Mouse (Mus musculus): ENCODE results near the gene Tenm2. TPM values are rescaled to one million over a fixed set of nuclear protein-coding genes. Genes with fewer than 3 reads are reported as not detected.

The Tenm2 gene
- polyA plus RNA-seq, 1 experiment from 2014 or later, result 8.1 TPM

GRCm38 (mm10) chr11:37177426-37177825 lies 58.3 kb downstream of the Tenm2 start:
- Histone ChIP-seq H3K4me3 (no peak overlapping the region), H3K36me3 (no peaks in the 10 kb centered on the region), H3K27me3 (ENCODE audit: insufficient read depth, poor library complexity, severe bottlenecking) (no peaks in the 10 kb centered on the region), H3K27ac (no peak overlapping the region), H3K4me1 (replicated peaks) (peaks cover 7% of the 10 kb centered on the region; the same call in 1 of the 2 replicates), H3K9me3 (no peaks in the 10 kb centered on the region)
- no peak for DNase-seq (ENCODE audit: low spot score)
- WGBS, result 95% methylated on average over 6 of the region's 6 CpGs

DNA sequence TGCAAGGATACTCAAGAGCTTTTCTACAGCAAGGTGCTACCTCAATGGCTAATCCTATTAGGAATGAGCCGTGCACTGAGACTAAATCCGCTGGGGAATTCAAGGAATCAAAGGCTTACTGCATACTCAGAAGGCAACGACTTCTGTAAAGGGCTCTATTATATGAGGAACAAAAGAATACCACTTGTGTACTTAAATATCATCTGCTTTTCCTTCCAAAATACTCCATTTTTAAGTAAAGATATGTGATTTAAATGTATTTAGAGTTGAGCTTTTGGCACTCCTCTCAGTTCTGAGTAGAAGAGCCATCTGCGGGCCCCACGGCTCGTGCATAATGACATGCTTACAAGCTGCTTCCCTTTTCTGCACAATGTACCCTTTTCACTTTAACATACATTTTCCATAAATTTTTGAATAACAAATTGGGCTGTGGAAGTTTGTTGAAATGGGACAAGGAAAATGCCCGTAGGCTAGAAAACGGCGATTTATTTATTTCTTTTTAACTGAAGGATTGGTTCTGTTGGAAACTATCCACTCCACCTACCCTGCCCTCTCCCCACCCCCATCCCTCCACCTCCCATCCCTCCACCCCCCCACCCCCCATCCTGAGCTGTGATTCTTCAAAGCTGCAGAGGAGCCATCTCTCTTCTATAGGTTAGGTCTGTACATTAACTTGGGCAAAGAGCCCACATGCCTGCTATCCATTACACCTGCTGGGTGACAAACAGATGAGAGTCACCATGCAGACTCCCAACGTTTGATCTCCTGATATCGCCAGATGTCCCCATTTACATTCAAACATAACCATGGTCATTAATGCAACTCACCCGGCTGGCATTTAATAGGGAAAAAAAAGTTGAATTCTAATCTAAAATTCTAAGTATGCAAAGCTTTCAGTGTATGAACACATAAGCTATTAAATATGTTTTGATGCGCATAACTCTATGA lies 81.6 kb downstream of the Tenm2 start:
- Histone ChIP-seq H3K9me3 (no peaks in the 10 kb centered on the region), H3K36me3 (no peaks in the 10 kb centered on the region), H3K27ac (no peak overlapping the region), H3K4me1 (replicated peaks) (no peaks in the 10 kb centered on the region), H3K27me3 (ENCODE audit: insufficient read depth, poor library complexity, severe bottlenecking) (no peaks in the 10 kb centered on the region), H3K4me3 (no peak overlapping the region)
- no peak for DNase-seq (ENCODE audit: low spot score)
- 49% methylated on average over 13 of the region's 13 CpGs for WGBS

DNA sequence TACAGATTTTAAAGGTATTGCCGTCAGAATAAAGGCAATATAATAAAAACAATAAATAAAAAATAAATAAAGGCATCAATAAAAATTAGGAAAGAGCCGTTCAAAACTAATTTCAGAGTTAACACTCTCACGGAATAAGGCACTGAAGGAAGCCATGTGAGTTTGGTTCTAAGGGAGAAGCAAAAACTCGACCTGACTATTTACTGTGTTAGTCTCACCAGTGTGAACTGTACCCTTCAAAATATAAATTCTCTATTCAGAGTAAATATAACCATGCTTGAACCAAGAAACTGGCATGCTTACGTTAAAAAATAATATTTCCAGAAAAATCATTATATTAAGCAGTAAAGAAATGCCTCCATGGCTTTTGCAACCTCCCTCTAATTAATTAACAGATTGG lies 82.4 kb downstream of the Tenm2 start:
- no peaks in the 10 kb centered on the region for H3K9me3 ChIP-seq
- H3K4me3 ChIP-seq, result no peak overlapping the region
- no peak for DNase-seq (ENCODE audit: low spot score)
- no peaks in the 10 kb centered on the region for H3K4me1 ChIP-seq (replicated peaks)
- no peaks in the 10 kb centered on the region for H3K36me3 ChIP-seq
- no peaks in the 10 kb centered on the region for H3K27me3 ChIP-seq (ENCODE audit: insufficient read depth, poor library complexity, severe bottlenecking)
- WGBS, result 71% methylated on average over 5 of the region's 5 CpGs
- no peak overlapping the region for H3K27ac ChIP-seq

- no peaks in the 10 kb centered on the region for H3K9me3 ChIP-seq
- no peak overlapping the region for H3K4me3 ChIP-seq
- WGBS, result 90% methylated on average over 1 of the region's 1 CpGs
- no peaks in the 10 kb centered on the region for H3K4me1 ChIP-seq (replicated peaks)
- no peaks in the 10 kb centered on the region for H3K27me3 ChIP-seq (ENCODE audit: insufficient read depth, poor library complexity, severe bottlenecking)
- no peak for DNase-seq (ENCODE audit: low spot score)
- no peaks in the 10 kb centered on the region for H3K36me3 ChIP-seq
- H3K27ac ChIP-seq, result no peak overlapping the region
These were observed 85.8 kb downstream of the Tenm2 start for GRCm38 (mm10) chr11:37150011-37150410.

- Histone ChIP-seq H3K4me3 (no peak overlapping the region), H3K9me3 (no peaks in the 10 kb centered on the region), H3K27ac (no peak overlapping the region), H3K27me3 (ENCODE audit: insufficient read depth, poor library complexity, severe bottlenecking) (no peaks in the 10 kb centered on the region), H3K4me1 (replicated peaks) (no peaks in the 10 kb centered on the region), H3K36me3 (no peaks in the 10 kb centered on the region)
- no peak for DNase-seq (ENCODE audit: low spot score)
- 84% methylated on average over 6 of the region's 6 CpGs for WGBS
These were observed 91.8 kb downstream of the Tenm2 start for GRCm38 (mm10) chr11:37143996-37144395.

DNA sequence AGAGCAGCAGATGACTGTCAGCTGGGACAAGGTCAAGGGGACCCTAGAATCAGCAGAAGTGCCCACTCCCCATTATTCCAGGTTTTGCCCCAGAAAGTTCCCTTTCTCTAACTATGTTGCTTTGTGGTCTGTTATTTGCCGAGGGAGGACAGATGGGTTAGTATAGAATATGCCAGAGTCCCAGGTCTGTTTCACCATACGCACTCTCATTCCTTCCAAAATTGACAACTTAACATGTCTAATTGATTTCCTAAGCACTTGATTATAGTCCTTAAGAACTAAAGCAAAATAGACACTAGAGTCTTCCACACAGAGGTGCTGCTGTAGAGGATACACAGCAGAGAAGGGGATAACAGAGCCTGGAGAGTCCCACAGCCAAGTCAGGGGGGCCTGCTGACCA lies 92.3 kb downstream of the Tenm2 start:
- Histone ChIP-seq H3K4me3 (no peak overlapping the region), H3K27ac (no peak overlapping the region), H3K9me3 (no peaks in the 10 kb centered on the region), H3K36me3 (no peaks in the 10 kb centered on the region), H3K27me3 (ENCODE audit: insufficient read depth, poor library complexity, severe bottlenecking) (no peaks in the 10 kb centered on the region), H3K4me1 (replicated peaks) (no peaks in the 10 kb centered on the region)
- DNase-seq (ENCODE audit: low spot score), result no peak
- WGBS, result 93% methylated on average over 2 of the region's 2 CpGs

DNA sequence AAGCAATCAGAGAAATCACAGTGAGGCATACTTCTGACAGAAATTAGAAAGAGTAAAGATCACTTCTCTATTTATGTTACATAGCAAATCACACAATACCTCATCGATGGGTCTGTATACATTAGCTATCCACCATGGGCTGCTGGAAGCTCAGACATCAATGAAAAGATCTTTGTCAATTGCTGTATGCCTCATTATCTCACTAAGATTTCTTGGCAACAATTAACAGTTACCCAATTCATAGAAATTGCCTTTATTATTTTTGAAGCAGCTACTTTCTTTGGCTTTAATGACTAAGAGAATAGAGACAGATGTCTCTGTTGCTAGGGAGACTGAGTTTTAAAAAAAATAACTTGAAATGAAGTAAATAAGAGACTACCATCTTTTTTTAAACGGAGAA lies 106.9 kb downstream of the Tenm2 start:
- no peaks in the 10 kb centered on the region for H3K4me1 ChIP-seq (replicated peaks)
- no peak overlapping the region for H3K4me3 ChIP-seq
- H3K9me3 ChIP-seq, result no peaks in the 10 kb centered on the region
- WGBS, result 81% methylated on average over 2 of the region's 2 CpGs
- DNase-seq (ENCODE audit: low spot score), result no peak
- H3K27me3 ChIP-seq (ENCODE audit: insufficient read depth, poor library complexity, severe bottlenecking), result no peaks in the 10 kb centered on the region
- no peaks in the 10 kb centered on the region for H3K36me3 ChIP-seq
- no peak overlapping the region for H3K27ac ChIP-seq

DNA sequence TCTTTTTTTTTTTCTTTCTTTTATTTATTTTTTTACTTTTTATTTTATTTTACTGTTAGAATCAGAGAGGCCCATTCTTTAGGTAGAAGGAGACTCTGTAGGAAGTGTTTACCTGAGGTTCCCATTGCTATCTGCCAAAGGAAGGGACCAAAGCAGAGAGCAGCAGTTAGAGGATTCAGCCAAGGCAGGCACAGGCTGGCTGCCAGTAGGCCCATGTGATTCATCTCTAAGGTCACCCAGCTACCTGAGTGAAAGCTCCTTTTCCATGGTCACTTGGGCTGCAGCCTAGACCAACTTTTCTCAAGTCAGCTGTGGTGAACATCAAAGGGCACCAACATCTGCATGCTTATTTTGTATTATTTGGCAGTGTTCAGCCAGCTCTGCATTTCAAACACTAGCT lies 117.7 kb downstream of the Tenm2 start:
- no peaks in the 10 kb centered on the region for H3K9me3 ChIP-seq
- no peak for DNase-seq (ENCODE audit: low spot score)
- H3K27ac ChIP-seq, result no peak overlapping the region
- no peak overlapping the region for H3K4me3 ChIP-seq
- H3K4me1 ChIP-seq (replicated peaks), result no peaks in the 10 kb centered on the region
- no peaks in the 10 kb centered on the region for H3K36me3 ChIP-seq
- no peaks in the 10 kb centered on the region for H3K27me3 ChIP-seq (ENCODE audit: insufficient read depth, poor library complexity, severe bottlenecking)

GRCm38 (mm10) chr11:37115188-37115587 lies 120.6 kb downstream of the Tenm2 start:
- Histone ChIP-seq H3K4me1 (replicated peaks) (no peaks in the 10 kb centered on the region), H3K36me3 (no peaks in the 10 kb centered on the region), H3K27ac (no peak overlapping the region), H3K4me3 (no peak overlapping the region), H3K9me3 (no peaks in the 10 kb centered on the region), H3K27me3 (ENCODE audit: insufficient read depth, poor library complexity, severe bottlenecking) (no peaks in the 10 kb centered on the region)
- WGBS, result 87% methylated on average over 4 of the region's 4 CpGs
- DNase-seq (ENCODE audit: low spot score), result no peak

GRCm38 (mm10) chr11:37107069-37107468 lies 128.7 kb downstream of the Tenm2 start:
- WGBS, result 78% methylated on average over 2 of the region's 2 CpGs
- no peaks in the 10 kb centered on the region for H3K27me3 ChIP-seq (ENCODE audit: insufficient read depth, poor library complexity, severe bottlenecking)
- no peak overlapping the region for H3K27ac ChIP-seq
- H3K4me3 ChIP-seq, result no peak overlapping the region
- H3K4me1 ChIP-seq (replicated peaks), result no peaks in the 10 kb centered on the region
- H3K36me3 ChIP-seq, result no peaks in the 10 kb centered on the region
- no peak for DNase-seq (ENCODE audit: low spot score)
- H3K9me3 ChIP-seq, result no peaks in the 10 kb centered on the region

- no peak for DNase-seq (ENCODE audit: low spot score)
- Histone ChIP-seq H3K27me3 (ENCODE audit: insufficient read depth, poor library complexity, severe bottlenecking) (no peaks in the 10 kb centered on the region), H3K4me1 (replicated peaks) (no peaks in the 10 kb centered on the region), H3K9me3 (no peaks in the 10 kb centered on the region), H3K27ac (no peak overlapping the region), H3K36me3 (no peaks in the 10 kb centered on the region), H3K4me3 (no peak overlapping the region)
- WGBS, result 82% methylated on average over 5 of the region's 5 CpGs
These were observed 156.4 kb downstream of the Tenm2 start for GRCm38 (mm10) chr11:37079403-37079802.

- Histone ChIP-seq H3K27me3 (ENCODE audit: insufficient read depth, poor library complexity, severe bottlenecking) (no peaks in the 10 kb centered on the region), H3K4me3 (no peak overlapping the region), H3K36me3 (no peaks in the 10 kb centered on the region), H3K9me3 (no peaks in the 10 kb centered on the region), H3K4me1 (replicated peaks) (no peaks in the 10 kb centered on the region), H3K27ac (no peak overlapping the region)
- 92% methylated on average over 5 of the region's 5 CpGs for WGBS
- no peak for DNase-seq (ENCODE audit: low spot score)
These were observed 158.7 kb downstream of the Tenm2 start for GRCm38 (mm10) chr11:37076989-37077598.

DNA sequence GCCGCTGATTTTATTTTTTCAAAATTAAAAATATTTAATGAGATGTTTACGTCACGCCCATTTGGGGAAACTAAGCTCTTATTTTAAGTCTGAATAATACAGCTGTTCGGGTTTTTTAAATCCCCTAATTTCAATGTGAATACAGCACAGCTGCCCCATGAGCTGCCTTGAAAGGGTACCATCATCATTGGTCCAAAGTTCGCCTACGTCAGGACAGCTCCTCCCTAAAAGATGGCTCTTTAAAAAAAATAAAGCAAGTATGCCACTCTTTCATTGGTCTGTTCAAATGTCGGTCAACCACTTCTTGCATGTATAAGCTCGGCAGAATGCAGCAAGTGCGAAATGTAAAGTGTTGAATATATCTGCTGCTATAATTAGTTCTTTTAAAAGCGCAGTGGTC lies 160.4 kb downstream of the Tenm2 start:
- Histone ChIP-seq H3K36me3 (no peaks in the 10 kb centered on the region), H3K4me1 (replicated peaks) (no peaks in the 10 kb centered on the region), H3K4me3 (no peak overlapping the region), H3K27me3 (ENCODE audit: insufficient read depth, poor library complexity, severe bottlenecking) (no peaks in the 10 kb centered on the region), H3K9me3 (no peaks in the 10 kb centered on the region), H3K27ac (no peak overlapping the region)
- WGBS, result 93% methylated on average over 10 of the region's 10 CpGs
- DNase-seq (ENCODE audit: low spot score), result no peak
